Mouse (Mus musculus): ENCODE results near the gene Traf3ip3. TPM values are rescaled to one million over a fixed set of nuclear protein-coding genes. Genes with fewer than 3 reads are reported as not detected.

Traf3ip3 gene
- total RNA-seq, 2 experiments from 2014 or later = 0.89 to 1.9 TPM

GRCm38 (mm10) chr1:193208178-193208577, 6.7 kb upstream of the Traf3ip3 start:
- peak in 1 of 2 experiments; percentile 60 for DNase-seq (ENCODE audit: extremely low spot score in 1 of 2, low spot score in 1 of 2)

GRCm38 (mm10) chr1:193207503-193207902, 6.0 kb upstream of the Traf3ip3 start, which contains the start of gene Lamb3:
Gene Lamb3 (plus strand): TSS chr1:193207699.
- no peak for DNase-seq (ENCODE audit: extremely low spot score in 1 of 2, low spot score in 1 of 2)

GRCm38 (mm10) chr1:193205431-193205830, 3.9 kb upstream of the Traf3ip3 start:
- no peak for DNase-seq (ENCODE audit: extremely low spot score in 1 of 2, low spot score in 1 of 2)

- no peak for DNase-seq (ENCODE audit: extremely low spot score in 1 of 2, low spot score in 1 of 2)
These were observed 2.3 kb upstream of the Traf3ip3 start for GRCm38 (mm10) chr1:193203821-193204220.

- DNase-seq (ENCODE audit: extremely low spot score in 1 of 2, low spot score in 1 of 2) = no peak
These were observed 692 bp downstream of the Traf3ip3 start for GRCm38 (mm10) chr1:193200640-193201382.

- no peak for DNase-seq (ENCODE audit: extremely low spot score in 1 of 2, low spot score in 1 of 2)
These were observed 3.2 kb downstream of the Traf3ip3 start for GRCm38 (mm10) chr1:193198312-193198711.

GRCm38 (mm10) chr1:193197494-193198205, 3.9 kb downstream of the Traf3ip3 start:
- DNase-seq (ENCODE audit: extremely low spot score in 1 of 2, low spot score in 1 of 2) = no peak

- DNase-seq (ENCODE audit: extremely low spot score in 1 of 2, low spot score in 1 of 2) = no peak
These were observed 6.2 kb downstream of the Traf3ip3 start for GRCm38 (mm10) chr1:193195169-193195810.

GRCm38 (mm10) chr1:193194416-193195140, 6.9 kb downstream of the Traf3ip3 start:
- DNase-seq (ENCODE audit: extremely low spot score in 1 of 2, low spot score in 1 of 2) = no peak

- DNase-seq (ENCODE audit: extremely low spot score in 1 of 2, low spot score in 1 of 2) = no peak
These were observed 9.7 kb downstream of the Traf3ip3 start for GRCm38 (mm10) chr1:193191675-193192283.

GRCm38 (mm10) chr1:193189771-193190170, 11.7 kb downstream of the Traf3ip3 start:
- no peak for DNase-seq (ENCODE audit: extremely low spot score in 1 of 2, low spot score in 1 of 2)

- peak in 1 of 2 experiments; percentile 17 for DNase-seq (ENCODE audit: extremely low spot score in 1 of 2, low spot score in 1 of 2)
These were observed 12.3 kb downstream of the Traf3ip3 start for GRCm38 (mm10) chr1:193189151-193189621.

GRCm38 (mm10) chr1:193188257-193188656, 13.2 kb downstream of the Traf3ip3 start:
- no peak for DNase-seq (ENCODE audit: extremely low spot score in 1 of 2, low spot score in 1 of 2)

GRCm38 (mm10) chr1:193181104-193181503, 20.4 kb downstream of the Traf3ip3 start:
- DNase-seq (ENCODE audit: extremely low spot score in 1 of 2, low spot score in 1 of 2) = no peak

- no peak for DNase-seq (ENCODE audit: extremely low spot score in 1 of 2, low spot score in 1 of 2)
These were observed 27.3 kb downstream of the Traf3ip3 start for GRCm38 (mm10) chr1:193174143-193174733.

- no peak for DNase-seq (ENCODE audit: extremely low spot score in 1 of 2, low spot score in 1 of 2)
These were observed 27.7 kb downstream of the Traf3ip3 start for GRCm38 (mm10) chr1:193173810-193174129.

GRCm38 (mm10) chr1:193172991-193173809, 28.3 kb downstream of the Traf3ip3 start:
- DNase-seq (ENCODE audit: extremely low spot score in 1 of 2, low spot score in 1 of 2) = peak; percentile 74 to 83

- DNase-seq (ENCODE audit: extremely low spot score in 1 of 2, low spot score in 1 of 2) = no peak
These were observed 31.6 kb downstream of the Traf3ip3 start for GRCm38 (mm10) chr1:193169856-193170255.

- DNase-seq (ENCODE audit: extremely low spot score in 1 of 2, low spot score in 1 of 2) = no peak
These were observed 32.3 kb downstream of the Traf3ip3 start for GRCm38 (mm10) chr1:193169228-193169627.

Data from layer of hippocampus, postnatal 25 days (tissue).